11 mouse cellular contexts compared by ENCODE assay signal in the genomic region with DNA sequence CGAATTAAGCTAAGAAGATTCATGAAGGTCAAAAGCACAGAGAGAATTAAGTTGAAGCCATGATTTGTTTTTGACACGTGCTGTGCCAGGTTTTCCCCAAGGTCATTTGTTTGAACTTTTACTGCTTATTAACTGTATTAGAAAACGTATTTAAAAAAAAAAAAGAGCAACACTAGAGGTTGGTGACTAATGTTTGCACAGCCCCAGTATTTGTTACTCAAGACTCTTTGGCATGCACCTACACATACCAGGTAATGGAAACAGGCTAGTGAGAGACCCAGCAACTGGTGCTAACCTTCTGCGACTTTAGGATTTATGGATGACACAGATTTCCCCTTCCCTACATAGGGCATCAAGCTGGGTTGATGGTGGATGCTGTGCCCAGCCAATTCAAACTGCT.
"Had no signal": no experiment of that assay in that cellular context is flagged by ENCODE, and none has a peak within 500 bp of the region (broad histone marks: within the 10 kb centered on the region; RNA-seq: fewer than 3 reads in every experiment).

No protein-coding gene starts in this region.

- H3K9me3 ChIP-seq: limb, embryonic 12.5 days; lung, embryonic 15.5 days; midbrain, embryonic 13.5 days had no signal

- H3K27ac ChIP-seq: layer of hippocampus, adult 2 months; limb, embryonic 12.5 days; liver, embryonic 14.5 days; lung, embryonic 15.5 days; midbrain, embryonic 13.5 days had no signal

- H3K4me2 ChIP-seq: limb, embryonic 12.5 days; lung, embryonic 15.5 days; midbrain, embryonic 13.5 days had no signal

- DNase-seq: kidney, adult 2 months; liver; right cerebral cortex, postnatal 14 days; thymus, adult 18-20 months; thymus, postnatal 14 days had no signal

- H3K9ac ChIP-seq: limb, embryonic 12.5 days; liver, embryonic 14.5 days; lung, embryonic 15.5 days; midbrain, embryonic 13.5 days had no signal

- ATAC-seq: intestine, embryonic 16.5 days; midbrain, embryonic 13.5 days had no signal

- H3K36me3 ChIP-seq: limb, embryonic 12.5 days; lung, embryonic 15.5 days; midbrain, embryonic 13.5 days had no signal

- H3K4me1 ChIP-seq: limb, embryonic 12.5 days; lung, embryonic 15.5 days had no signal

- H3K4me3 ChIP-seq: layer of hippocampus, adult 2 months; limb, embryonic 12.5 days; lung, embryonic 15.5 days; midbrain, embryonic 13.5 days had no signal

- H3K27me3 ChIP-seq: limb, embryonic 12.5 days; lung, embryonic 15.5 days had no signal
